Mouse (Mus musculus) CH12.LX (cell line): Measurements from ENCODE around the gene Rbms2. TPM values are rescaled to one million over a fixed set of nuclear protein-coding genes. Genes with fewer than 3 reads are reported as not detected.
"Not testable (repeated sequence)": the region's sequence is repeated elsewhere in the genome, so short reads cannot be mapped to it uniquely, and the experiment has no call there.

Source experiments
- DNase-seq: peaks from one replicate; pipeline ENCODE4 v3.0.0-alpha.2; 2013; ENCODE audit errors: extremely low read depth
- H3K27ac ChIP-seq: 2 replicates; pipeline ENCODE4 v1.5.1; 2012; ENCODE audit warnings: low read depth, mild to moderate bottlenecking, control low read depth, moderate library complexity; ENCODE audit not compliant: insufficient read depth
- H3K27me3 ChIP-seq: replicated peaks from 2 replicates; pipeline ENCODE3; 2012; ENCODE audit warnings: inconsistent platforms
- H3K36me3 ChIP-seq, 2 experiments: replicated peaks in 1 of 2; 2 replicates each; pipeline versions ENCODE3 to v1.6.1; 2012; ENCODE audit warnings: inconsistent platforms in 1 of 2, low read length in 1 of 2, mild to moderate bottlenecking in 1 of 2, mixed read lengths in 1 of 2, moderate library complexity in 1 of 2; ENCODE audit not compliant: control insufficient read depth in 1 of 2, insufficient read depth in 1 of 2
- H3K4me1 ChIP-seq, 2 experiments: 2 replicates each; pipeline ENCODE4 v1.6.1; 2012; ENCODE audit warnings: inconsistent platforms in 1 of 2, moderate library complexity in 1 of 2; ENCODE audit not compliant: insufficient read depth in 2 of 2, control insufficient read depth in 1 of 2
- H3K4me2 ChIP-seq: 2 replicates; pipeline ENCODE4 v1.6.1; 2012; ENCODE audit warnings: low read depth, mild to moderate bottlenecking, control low read depth; ENCODE audit not compliant: poor library complexity, insufficient read depth, severe bottlenecking
- H3K4me3 ChIP-seq, 3 experiments: fragments of 150-350 bp in 1 of 3; sonication (generic) in 1 of 3; replicated peaks in 1 of 3; 2 replicates each; pipeline versions ENCODE3 to v1.5.1; 2011 to 2012; ENCODE audit warnings: low read depth in 2 of 3, low read length in 2 of 3, mild to moderate bottlenecking in 2 of 3, moderate library complexity in 2 of 3, control low read depth in 1 of 3, improper control_type of control experiment in 1 of 3, inconsistent platforms in 1 of 3, mixed read lengths in 1 of 3; ENCODE audit not compliant: poor library complexity in 1 of 3
- H3K79me2 ChIP-seq: replicated peaks from 2 replicates; pipeline ENCODE4 v1.6.1; 2012; ENCODE audit warnings: mild to moderate bottlenecking, moderate library complexity; ENCODE audit not compliant: control insufficient read depth, poor library complexity, insufficient read depth, severe bottlenecking; ENCODE audit errors: extremely low read depth
- H3K9ac ChIP-seq: 2 replicates; pipeline ENCODE4 v1.6.1; 2012; ENCODE audit warnings: low read depth, mild to moderate bottlenecking, control low read depth, moderate library complexity; ENCODE audit not compliant: insufficient read depth
- H3K9me3 ChIP-seq: replicated peaks from 2 replicates; pipeline ENCODE3; 2012; ENCODE audit warnings: low read length, inconsistent platforms, mixed read lengths
- E2F4 ChIP-seq: IDR thresholded peaks from 2 replicates; pipeline ENCODE4 v1.6.1; 2011; ENCODE audit warnings: low read depth, low read length, improper control_type of control experiment; ENCODE audit not compliant: insufficient replicate concordance
- EP300 ChIP-seq: IDR thresholded peaks from 2 replicates; pipeline ENCODE4 v1.6.1; 2011; ENCODE audit warnings: low read length, improper control_type of control experiment
- ETS1 ChIP-seq: conservative IDR thresholded peaks from 2 replicates; pipeline ENCODE4 v1.6.1; 2012; ENCODE audit warnings: low read depth, mild to moderate bottlenecking, inconsistent platforms, low read length, improper control_type of control experiment, moderate library complexity
- GABPA ChIP-seq: IDR thresholded peaks from 2 replicates; pipeline ENCODE4 v1.6.1; 2012; ENCODE audit warnings: low read depth, low read length, improper control_type of control experiment, inconsistent platforms; ENCODE audit not compliant: insufficient replicate concordance
- MEF2A ChIP-seq: IDR thresholded peaks from 2 replicates; pipeline ENCODE4 v1.6.1; 2014; ENCODE audit warnings: low read depth, mild to moderate bottlenecking, inconsistent platforms, low read length, improper control_type of control experiment, borderline replicate concordance
- MYC ChIP-seq: IDR thresholded peaks from 2 replicates; pipeline ENCODE4 v1.6.1; 2011; ENCODE audit warnings: low read depth, mild to moderate bottlenecking, improper control_type of control experiment, low read length
- NRF1 ChIP-seq: IDR thresholded peaks from 2 replicates; pipeline ENCODE4 v1.6.1; 2014; ENCODE audit warnings: low read depth, mild to moderate bottlenecking, inconsistent platforms, low read length, improper control_type of control experiment, moderate library complexity
- RAD21 ChIP-seq: IDR thresholded peaks from 2 replicates; pipeline ENCODE4 v1.6.1; 2011; ENCODE audit warnings: low read depth, mild to moderate bottlenecking, low read length, improper control_type of control experiment, moderate library complexity
- SIN3A ChIP-seq: IDR thresholded peaks from 2 replicates; pipeline ENCODE4 v1.6.1; 2012; ENCODE audit warnings: low read length, improper control_type of control experiment, inconsistent platforms
- TBP ChIP-seq: conservative IDR thresholded peaks from 2 replicates; pipeline ENCODE4 v1.6.1; 2011; ENCODE audit warnings: low read depth, low read length, improper control_type of control experiment
- TCF12 ChIP-seq: IDR thresholded peaks from 2 replicates; pipeline ENCODE4 v1.6.1; 2014; ENCODE audit warnings: low read depth, mild to moderate bottlenecking, inconsistent platforms, low read length, improper control_type of control experiment
- UBTF ChIP-seq: IDR thresholded peaks from 2 replicates; pipeline ENCODE4 v1.6.1; 2012; ENCODE audit warnings: low read depth, mild to moderate bottlenecking, inconsistent platforms, low read length, improper control_type of control experiment, moderate library complexity
- dilution Hi-C: fragments of 300-500 bp; cut with MboI; formaldehyde crosslinking; loops from 2 replicates; pipeline ENCODE4 v1.14.3; 2020; ENCODE audit warnings: low sequenced_read_pairs; ENCODE audit not compliant: extremely low pct_unique_long_range_greater_than_20kb, extremely low pct_ligation_motif_present
- in situ Hi-C: fragments of 300-500 bp; cut with MboI; formaldehyde crosslinking; loops from 3 replicates; pipeline ENCODE4 v1.14.3; 2019; ENCODE audit warnings: low sequenced_read_pairs, low pct_ligation_motif_present, low pct_unique_long_range_greater_than_20kb, mixed read lengths
- polyA plus RNA-seq: library from polyadenylated mRNA; unstranded; fragments of >175 nt; gene quantifications from 2 replicates; pipeline ENCODE4 v1.2.1, GENCODE M21; 2012; ENCODE audit warnings: low read depth; ENCODE audit not compliant: insufficient read length
- total RNA-seq, 2 experiments: library from RNA; depleted of rRNA; stranded (reverse); fragments of 300-350 nt in 1 of 2; fragments of >200 nt in 1 of 2; gene quantifications; 2 replicates each; pipeline ENCODE4 v1.2.3; 2012 to 2014

The Rbms2 gene
- total and polyA plus RNA-seq, 3 experiments, result 9.1 to 36.6 (median 9.8) TPM

GRCm38 (mm10) chr10:128193113-128193512 is 13.0 kb upstream of the Rbms2 start:
- Histone ChIP-seq H3K79me2 (no peaks in the 10 kb centered on the region), H3K4me2 (no peak overlapping the region), H3K36me3 (no peaks in the 10 kb centered on the region), H3K27ac (no peak overlapping the region), H3K4me1 (peaks cover 8 to 16% of the 10 kb centered on the region in 2 experiments; a peak in 3 of 4 replicates), H3K27me3 (peaks cover 15% of the 10 kb centered on the region), H3K9ac (no peak overlapping the region), H3K4me3 (no peak overlapping the region), H3K9me3 (no peaks in the 10 kb centered on the region)
- in situ Hi-C loops (loop anchor here (5.0 to 25.0 kb wide), 2 partner anchors 101 to 256 kb away; partner anchors contain the start of gene Baz2a), dilution Hi-C loops (no loop called here)
- TF ChIP-seq RAD21, result no peak
- DNase-seq, result no peak

- TF ChIP-seq TBP, result peak; percentile 52; the same call in 1 of the 2 replicates
- DNase-seq, H3K4me3 ChIP-seq, H3K4me2 ChIP-seq, H3K27ac ChIP-seq, H3K36me3 ChIP-seq, H3K9ac ChIP-seq, H3K9me3 ChIP-seq, H3K79me2 ChIP-seq, dilution Hi-C loops: not testable (repeated sequence)
- Histone ChIP-seq H3K4me1 (peaks cover 9 to 18% of the 10 kb centered on the region in 2 experiments; a peak in 3 of 4 replicates), H3K27me3 (peaks cover 15% of the 10 kb centered on the region)
- in situ Hi-C loops, result loop anchor here (5.0 to 25.0 kb wide), 2 partner anchors 100 to 255 kb away; partner anchors contain the start of gene Baz2a
These were observed 12.1 kb upstream of the Rbms2 start for GRCm38 (mm10) chr10:128192030-128192766.

DNA sequence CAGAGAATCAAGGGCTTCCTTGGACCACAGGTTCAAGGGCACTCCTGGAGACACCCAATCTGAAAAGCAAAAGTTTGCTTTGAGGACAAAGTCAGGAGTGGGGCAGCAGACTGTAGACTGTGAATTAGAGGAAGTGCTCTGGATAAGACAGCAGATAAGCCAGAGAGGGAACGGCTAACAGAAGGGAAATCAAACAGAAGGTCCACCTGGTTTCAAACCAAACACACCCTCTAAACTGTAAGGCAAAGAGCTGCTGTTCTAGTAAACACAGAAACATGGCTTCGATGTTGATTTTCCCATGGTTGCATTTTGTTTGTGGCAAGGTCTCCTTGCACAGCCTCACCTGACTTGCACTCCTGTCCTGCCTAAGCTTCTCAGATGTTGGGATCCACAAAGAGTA is 11.4 kb upstream of the Rbms2 start:
- H3K9ac ChIP-seq, result no peak overlapping the region
- H3K36me3 ChIP-seq, result no peaks in the 10 kb centered on the region
- no peak overlapping the region for H3K4me2 ChIP-seq
- DNase-seq, result no peak
- TF ChIP-seq NRF1, result no peak
- no peak for TF ChIP-seq MEF2A
- TF ChIP-seq UBTF, result no peak
- TF ChIP-seq TCF12, result no peak
- TF ChIP-seq GABPA, result no peak
- no peak for TF ChIP-seq E2F4
- TF ChIP-seq EP300, result no peak
- no peak for TF ChIP-seq SIN3A
- TF ChIP-seq MYC, result no peak
- TF ChIP-seq RAD21, result no peak
- no peak for TF ChIP-seq ETS1
- no peak overlapping the region for H3K27ac ChIP-seq
- H3K27me3 ChIP-seq, result peaks cover 15% of the 10 kb centered on the region
- dilution Hi-C loops, result no loop called here
- H3K4me1 ChIP-seq, result peaks cover 9 to 18% of the 10 kb centered on the region in 2 experiments; a peak in 3 of 4 replicates
- H3K4me3 ChIP-seq, result no peak overlapping the region
- in situ Hi-C loops, result loop anchor here (5.0 to 25.0 kb wide), 2 partner anchors 99 to 254 kb away; partner anchors contain the start of gene Baz2a
- no peaks in the 10 kb centered on the region for H3K9me3 ChIP-seq
- no peaks in the 10 kb centered on the region for H3K79me2 ChIP-seq
